Mouse (Mus musculus) embryonic fibroblast, embryonic 13.5 days (primary cell): Measurements from ENCODE around the gene Ccdc162. TPM values are rescaled to one million over a fixed set of nuclear protein-coding genes. Genes with fewer than 3 reads are reported as not detected.

Experiments used
- H3K27ac ChIP-seq: 2 replicates; pipeline ENCODE4 v1.5.1; 2012; ENCODE audit warnings: low read length, control low read depth, inconsistent platforms; ENCODE audit not compliant: insufficient read depth
- H3K4me1 ChIP-seq: 2 replicates; pipeline ENCODE4 v1.6.1; 2011; ENCODE audit warnings: low read length; ENCODE audit not compliant: control insufficient read depth, insufficient read depth
- H3K4me3 ChIP-seq: 2 replicates; pipeline ENCODE4 v1.5.1; 2011; ENCODE audit warnings: mild to moderate bottlenecking, control low read depth, low read length; ENCODE audit not compliant: insufficient read depth
- CTCF ChIP-seq: IDR thresholded peaks from 2 replicates; pipeline ENCODE4 v1.5.1; 2011; ENCODE audit warnings: mild to moderate bottlenecking, control low read depth, low read length, moderate library complexity, borderline replicate concordance; ENCODE audit not compliant: insufficient read depth
- POLR2A ChIP-seq: IDR thresholded peaks from 2 replicates; pipeline ENCODE4 v1.6.1; 2011; ENCODE audit warnings: low read depth, mild to moderate bottlenecking, control low read depth, low read length, moderate library complexity
- polyA plus RNA-seq: library from polyadenylated mRNA; stranded (reverse); fragments of >200 nt; gene quantifications from 2 replicates; pipeline ENCODE4 v1.2.4, GENCODE M21; 2011; ENCODE audit warnings: low read depth; ENCODE audit not compliant: missing spikeins, insufficient read length

Ccdc162 gene
- 0.28 and 0.81 TPM in 2 replicates for polyA plus RNA-seq

GRCm38 (mm10) chr10:41716029-41716897, at the start of gene Ccdc162:
Ccdc162 (minus strand) TSS chr10:41716634.
- TF ChIP-seq CTCF (no peak), POLR2A (no peak)
- Histone ChIP-seq H3K4me3 (no peak within 1 kb of the TSS), H3K27ac (no peak within 1 kb of the TSS), H3K4me1 (no peaks in the 10 kb centered on the region)

GRCm38 (mm10) chr10:41765586-41765985, 49.2 kb upstream of the Ccdc162 start:
- Histone ChIP-seq H3K4me3 (no peak overlapping the region), H3K27ac (no peak overlapping the region), H3K4me1 (no peaks in the 10 kb centered on the region)
- TF ChIP-seq CTCF (no peak), POLR2A (no peak)

- no peak for TF ChIP-seq POLR2A
- no peak for TF ChIP-seq CTCF
Measured at GRCm38 (mm10) chr10:41763741-41764385, 47.4 kb upstream of the Ccdc162 start.

GRCm38 (mm10) chr10:41760866-41761265, 44.4 kb upstream of the Ccdc162 start:
- TF ChIP-seq POLR2A (no peak), CTCF (no peak)
- Histone ChIP-seq H3K4me1 (no peaks in the 10 kb centered on the region), H3K4me3 (no peak overlapping the region), H3K27ac (no peak overlapping the region)

More at GRCm38 (mm10) chr10:41763741-41764385, 47.4 kb upstream of the Ccdc162 start:
- Histone ChIP-seq H3K4me3 (no peak overlapping the region), H3K4me1 (no peaks in the 10 kb centered on the region), H3K27ac (no peak overlapping the region)

- no peaks in the 10 kb centered on the region for H3K4me1 ChIP-seq
- TF ChIP-seq POLR2A (no peak), CTCF (no peak)
- no peak overlapping the region for H3K27ac ChIP-seq
- no peak overlapping the region for H3K4me3 ChIP-seq
Measured at GRCm38 (mm10) chr10:41758041-41758440, 41.6 kb upstream of the Ccdc162 start.

GRCm38 (mm10) chr10:41757226-41757625, 40.8 kb upstream of the Ccdc162 start:
- Histone ChIP-seq H3K4me3 (no peak overlapping the region), H3K27ac (no peak overlapping the region), H3K4me1 (no peaks in the 10 kb centered on the region)
- no peak for TF ChIP-seq POLR2A
- no peak for TF ChIP-seq CTCF

- no peak overlapping the region for H3K27ac ChIP-seq
- H3K4me3 ChIP-seq, result no peak overlapping the region
- TF ChIP-seq POLR2A, result no peak
- no peak for TF ChIP-seq CTCF
- no peaks in the 10 kb centered on the region for H3K4me1 ChIP-seq
Measured at GRCm38 (mm10) chr10:41751867-41752480, 35.5 kb upstream of the Ccdc162 start.

GRCm38 (mm10) chr10:41749306-41749705, 32.9 kb upstream of the Ccdc162 start:
- TF ChIP-seq CTCF (no peak), POLR2A (no peak)
- Histone ChIP-seq H3K27ac (no peak overlapping the region), H3K4me1 (no peaks in the 10 kb centered on the region), H3K4me3 (no peak overlapping the region)

- Histone ChIP-seq H3K4me1 (no peaks in the 10 kb centered on the region), H3K4me3 (no peak overlapping the region), H3K27ac (no peak overlapping the region)
- TF ChIP-seq CTCF (no peak), POLR2A (no peak)
Measured at GRCm38 (mm10) chr10:41746554-41746953, 30.1 kb upstream of the Ccdc162 start.

GRCm38 (mm10) chr10:41744006-41744405, 27.6 kb upstream of the Ccdc162 start:
- no peak overlapping the region for H3K4me3 ChIP-seq
- H3K27ac ChIP-seq, result no peak overlapping the region
- TF ChIP-seq POLR2A (no peak), CTCF (no peak)
- no peaks in the 10 kb centered on the region for H3K4me1 ChIP-seq
